Mouse (Mus musculus): ENCODE results near the gene Uimc1.

- TF ChIP-seq CTCF (IDR thresholded peaks at IDR 0.05; ENCODE audit: low read depth) (no peak), EP300 (IDR thresholded peaks at IDR 0.05; ENCODE audit: low read depth) (no peak)
Measured at GRCm38 (mm10) chr13:55004646-55005045, 95.5 kb downstream of the Uimc1 start.
